Mouse (Mus musculus): ENCODE measurements around the gene Cysrt1. TPM values are rescaled to one million over a fixed set of nuclear protein-coding genes. Genes with fewer than 3 reads are reported as not detected.

Gene Cysrt1
- polyA plus RNA-seq (2015; fragmentation: Nextera tagmentation; extraction: Ambion mirVana), result 0.22 TPM in 1 of 2 replicates, not detected in the other

GRCm38 (mm10) chr2:25242101-25242506, at the start of gene Cysrt1, which contains the start of gene Rnf208:
Gene Cysrt1, minus strand, starts transcription at chr2:25242452.
Gene Rnf208, plus strand, starts transcription at chr2:25242255.
- Histone ChIP-seq H3K4me1 (replicated peaks) (peaks cover 33% of the 10 kb centered on the region), H3K4me3 (peak within 1 kb of the TSS; percentile 67), H3K4me2 (peak within 1 kb of the TSS; percentile 85), H3K9ac (peak within 1 kb of the TSS; percentile 87), H3K36me3 (peaks cover 30% of the 10 kb centered on the region), H3K27ac (replicated peaks) (peak within 1 kb of the TSS; percentile 69), H3K9me3 (no peaks in the 10 kb centered on the region), H3K27me3 (peaks cover 11% of the 10 kb centered on the region)
- WGBS, result 0% methylated on average over 55 of the region's 59 CpGs
- ATAC-seq (ENCODE audit: low read depth), result peak; percentile 47

GRCm38 (mm10) chr2:25291184-25292053, 49.2 kb upstream of the Cysrt1 start:
- no peak for ATAC-seq (ENCODE audit: low read depth)
- Histone ChIP-seq H3K36me3 (peaks cover 17% of the 10 kb centered on the region), H3K4me2 (peak overlapping the region; percentile 49), H3K9me3 (no peaks in the 10 kb centered on the region), H3K27ac (replicated peaks) (no peak overlapping the region), H3K9ac (peak overlapping the region; percentile 49), H3K27me3 (peaks cover 88% of the 10 kb centered on the region), H3K4me1 (replicated peaks) (peaks cover 39% of the 10 kb centered on the region), H3K4me3 (peak overlapping the region; percentile 27)
- WGBS, result 6% methylated on average over 32 of the region's 32 CpGs

GRCm38 (mm10) chr2:25290816-25291130, 48.5 kb upstream of the Cysrt1 start:
- peak overlapping the region; percentile 19 for H3K4me3 ChIP-seq
- H3K27me3 ChIP-seq, result peaks cover 82% of the 10 kb centered on the region
- H3K27ac ChIP-seq (replicated peaks), result no peak overlapping the region
- H3K9ac ChIP-seq, result peak overlapping the region; percentile 49
- no peaks in the 10 kb centered on the region for H3K9me3 ChIP-seq
- peak overlapping the region; percentile 44 for H3K4me2 ChIP-seq
- peaks cover 16% of the 10 kb centered on the region for H3K36me3 ChIP-seq
- 2% methylated on average over 18 of the region's 18 CpGs for WGBS
- peaks cover 39% of the 10 kb centered on the region for H3K4me1 ChIP-seq (replicated peaks)
- ATAC-seq (ENCODE audit: low read depth), result no peak

GRCm38 (mm10) chr2:25290101-25290815, 48.0 kb upstream of the Cysrt1 start:
- peak overlapping the region; percentile 49 for H3K9ac ChIP-seq
- WGBS, result 2% methylated on average over 54 of the region's 54 CpGs
- H3K4me1 ChIP-seq (replicated peaks), result peaks cover 39% of the 10 kb centered on the region
- no peak overlapping the region for H3K27ac ChIP-seq (replicated peaks)
- peaks cover 16% of the 10 kb centered on the region for H3K36me3 ChIP-seq
- peak; percentile 29; the same call in 1 of the 2 replicates for ATAC-seq (ENCODE audit: low read depth)
- peak overlapping the region; percentile 44 for H3K4me2 ChIP-seq
- H3K27me3 ChIP-seq, result peaks cover 77% of the 10 kb centered on the region
- no peaks in the 10 kb centered on the region for H3K9me3 ChIP-seq
- H3K4me3 ChIP-seq, result peak overlapping the region; percentile 19

- H3K36me3 ChIP-seq, result peaks cover 17% of the 10 kb centered on the region
- WGBS, result 10% methylated on average over 11 of the region's 11 CpGs
- H3K4me3 ChIP-seq, result peak within 1 kb of the TSS; percentile 19
- peaks cover 71% of the 10 kb centered on the region for H3K27me3 ChIP-seq
- H3K4me2 ChIP-seq, result peak within 1 kb of the TSS; percentile 44
- H3K4me1 ChIP-seq (replicated peaks), result peaks cover 39% of the 10 kb centered on the region
- H3K9ac ChIP-seq, result peak within 1 kb of the TSS; percentile 49
- ATAC-seq (ENCODE audit: low read depth), result no peak
- no peaks in the 10 kb centered on the region for H3K9me3 ChIP-seq
- no peak within 1 kb of the TSS for H3K27ac ChIP-seq (replicated peaks)
Measured at GRCm38 (mm10) chr2:25289651-25290050, 47.4 kb upstream of the Cysrt1 start, which contains the start of gene Lrrc26. Gene Lrrc26, plus strand, starts transcription at chr2:25289915.

- H3K4me3 ChIP-seq, result no peak overlapping the region
- peaks cover 62% of the 10 kb centered on the region for H3K27me3 ChIP-seq
- no peak overlapping the region for H3K27ac ChIP-seq (replicated peaks)
- no peak for ATAC-seq (ENCODE audit: low read depth)
- peaks cover 25% of the 10 kb centered on the region for H3K36me3 ChIP-seq
- 87% methylated on average over 7 of the region's 7 CpGs for WGBS
- peaks cover 39% of the 10 kb centered on the region for H3K4me1 ChIP-seq (replicated peaks)
- no peaks in the 10 kb centered on the region for H3K9me3 ChIP-seq
- no peak overlapping the region for H3K4me2 ChIP-seq
- no peak overlapping the region for H3K9ac ChIP-seq
Measured at GRCm38 (mm10) chr2:25288734-25289345, 46.6 kb upstream of the Cysrt1 start.

- 79% methylated on average over 6 of the region's 6 CpGs for WGBS
- no peak for ATAC-seq (ENCODE audit: low read depth)
- peaks cover 55% of the 10 kb centered on the region for H3K27me3 ChIP-seq
Measured at GRCm38 (mm10) chr2:25287927-25288649, 45.8 kb upstream of the Cysrt1 start, which contains the start of gene Tmem210. Gene Tmem210, plus strand, starts transcription at chr2:25288145.

GRCm38 (mm10) chr2:25286837-25287636, 44.8 kb upstream of the Cysrt1 start:
- peaks cover 33% of the 10 kb centered on the region for H3K4me1 ChIP-seq (replicated peaks)
- peaks cover 44% of the 10 kb centered on the region for H3K27me3 ChIP-seq
- H3K4me2 ChIP-seq, result no peak overlapping the region
- peaks cover 43% of the 10 kb centered on the region for H3K36me3 ChIP-seq
- H3K4me3 ChIP-seq, result no peak overlapping the region
- H3K27ac ChIP-seq (replicated peaks), result no peak overlapping the region
- no peak overlapping the region for H3K9ac ChIP-seq
- H3K9me3 ChIP-seq, result no peaks in the 10 kb centered on the region
- WGBS, result 59% methylated on average over 7 of the region's 7 CpGs
- no peak for ATAC-seq (ENCODE audit: low read depth)

More at GRCm38 (mm10) chr2:25287927-25288649, 45.8 kb upstream of the Cysrt1 start, which contains the start of gene Tmem210:
- H3K27ac ChIP-seq (replicated peaks), result no peak within 1 kb of the TSS
- peaks cover 39% of the 10 kb centered on the region for H3K4me1 ChIP-seq (replicated peaks)
- no peak within 1 kb of the TSS for H3K4me3 ChIP-seq
- peaks cover 33% of the 10 kb centered on the region for H3K36me3 ChIP-seq
- H3K4me2 ChIP-seq, result no peak within 1 kb of the TSS
- H3K9ac ChIP-seq, result no peak within 1 kb of the TSS
- H3K9me3 ChIP-seq, result no peaks in the 10 kb centered on the region

GRCm38 (mm10) chr2:25286314-25286713, 44.1 kb upstream of the Cysrt1 start:
- peaks cover 48% of the 10 kb centered on the region for H3K36me3 ChIP-seq
- H3K27me3 ChIP-seq, result peaks cover 37% of the 10 kb centered on the region
- peaks cover 27% of the 10 kb centered on the region for H3K4me1 ChIP-seq (replicated peaks)
- no peak overlapping the region for H3K4me2 ChIP-seq
- no peaks in the 10 kb centered on the region for H3K9me3 ChIP-seq
- 81% methylated on average over 1 of the region's 1 CpGs for WGBS
- no peak overlapping the region for H3K9ac ChIP-seq
- H3K4me3 ChIP-seq, result no peak overlapping the region
- no peak for ATAC-seq (ENCODE audit: low read depth)
- no peak overlapping the region for H3K27ac ChIP-seq (replicated peaks)

- H3K27me3 ChIP-seq, result peaks cover 30% of the 10 kb centered on the region
- H3K4me2 ChIP-seq, result no peak overlapping the region
- H3K9me3 ChIP-seq, result no peaks in the 10 kb centered on the region
- no peak overlapping the region for H3K9ac ChIP-seq
- H3K4me1 ChIP-seq (replicated peaks), result peaks cover 19% of the 10 kb centered on the region
- no peak overlapping the region for H3K27ac ChIP-seq (replicated peaks)
- ATAC-seq (ENCODE audit: low read depth), result no peak
- no peak overlapping the region for H3K4me3 ChIP-seq
- 90% methylated on average over 2 of the region's 2 CpGs for WGBS
- peaks cover 55% of the 10 kb centered on the region for H3K36me3 ChIP-seq
Measured at GRCm38 (mm10) chr2:25285551-25285950, 43.3 kb upstream of the Cysrt1 start.
